Mouse (Mus musculus) hindbrain, embryonic 15.5 days (tissue): ENCODE results near the gene Cyb5b. TPM values are rescaled to one million over a fixed set of nuclear protein-coding genes. Genes with fewer than 3 reads are reported as not detected.

Experiments
- ATAC-seq: fragments of 200-750 bp; cut with Nextera tagmentation; 2 replicates; pipeline ENCODE4 v1.8.0; 2017; ENCODE audit warnings: low read depth, moderate number of reproducible peaks, moderate TSS enrichment; ENCODE audit not compliant: low FRiP score
- H3K27ac ChIP-seq: fragments of 300-500 bp; sonication (generic); replicated peaks from 2 replicates; pipeline ENCODE4 v1.5.1; 2015; ENCODE audit warnings: mild to moderate bottlenecking, inconsistent platforms
- H3K27me3 ChIP-seq: fragments of 300-500 bp; sonication (generic); 2 replicates; pipeline ENCODE4 v1.6.1; 2015; ENCODE audit warnings: control low read depth, inconsistent platforms
- H3K36me3 ChIP-seq: fragments of 300-500 bp; sonication (generic); 2 replicates; pipeline ENCODE4 v1.6.1; 2015; ENCODE audit warnings: control low read depth, inconsistent platforms
- H3K4me1 ChIP-seq: fragments of 300-500 bp; sonication (generic); replicated peaks from 2 replicates; pipeline ENCODE4 v1.6.1; 2015; ENCODE audit warnings: control low read depth, inconsistent platforms
- H3K4me2 ChIP-seq: fragments of 300-500 bp; sonication (generic); 2 replicates; pipeline ENCODE4 v1.6.1; 2015; ENCODE audit warnings: moderate library complexity, mild to moderate bottlenecking, inconsistent platforms
- H3K4me3 ChIP-seq: fragments of 300-500 bp; sonication (generic); 2 replicates; pipeline ENCODE4 v1.5.1; 2015; ENCODE audit warnings: mild to moderate bottlenecking, inconsistent platforms
- H3K9ac ChIP-seq: fragments of 300-500 bp; sonication (generic); 2 replicates; pipeline ENCODE4 v1.6.1; 2015; ENCODE audit warnings: inconsistent platforms
- H3K9me3 ChIP-seq: fragments of 300-500 bp; sonication (generic); 2 replicates; pipeline ENCODE4 v1.6.1; 2016; ENCODE audit warnings: control low read depth, inconsistent platforms
- WGBS: fragments of 180-500 bp; shearing (Covaris S2); methylation state at CpG from one replicate; pipeline ENCODE4 v1.1.7; 2015; 5-methylcytosine and 5-hydroxymethylcytosine counted together
- polyA plus RNA-seq: library from polyadenylated mRNA; unstranded; fragments of >200 nt; fragmentation: Nextera tagmentation; extraction: Ambion mirVana; gene quantifications from 2 replicates; pipeline ENCODE4 v1.2.1, GENCODE M21; 2015

Cyb5b gene
- polyA plus RNA-seq, 1 experiment from 2014 or later: 103 TPM

DNA sequence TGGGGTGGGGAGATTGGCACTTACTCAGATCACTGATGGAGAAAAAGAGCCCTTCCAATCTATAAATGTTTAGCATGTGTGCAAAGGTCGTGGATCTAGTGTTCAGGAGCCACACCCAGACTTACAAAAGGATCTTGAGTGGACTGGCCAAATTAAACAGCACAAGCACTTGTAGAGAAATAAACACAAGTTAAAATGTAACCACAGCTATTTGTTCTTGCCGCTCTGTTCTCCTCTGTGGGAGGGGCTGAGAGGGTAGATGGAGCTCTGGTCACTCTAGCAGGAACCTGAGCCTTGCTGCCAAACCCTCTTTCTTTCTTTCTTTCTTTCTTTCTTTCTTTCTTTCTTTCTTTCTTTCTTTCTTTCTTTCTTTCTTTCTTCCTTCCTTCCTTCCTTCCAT lies 33.4 kb upstream of the Cyb5b start:
- WGBS: 24% methylated on average over 2 of the region's 2 CpGs
- Histone ChIP-seq H3K4me3 (no peak overlapping the region), H3K27me3 (no peaks in the 10 kb centered on the region), H3K27ac (no peak overlapping the region), H3K4me2 (no peak overlapping the region), H3K4me1 (no peaks in the 10 kb centered on the region), H3K36me3 (no peaks in the 10 kb centered on the region), H3K9me3 (no peaks in the 10 kb centered on the region), H3K9ac (no peak overlapping the region)
- no peak for ATAC-seq

DNA sequence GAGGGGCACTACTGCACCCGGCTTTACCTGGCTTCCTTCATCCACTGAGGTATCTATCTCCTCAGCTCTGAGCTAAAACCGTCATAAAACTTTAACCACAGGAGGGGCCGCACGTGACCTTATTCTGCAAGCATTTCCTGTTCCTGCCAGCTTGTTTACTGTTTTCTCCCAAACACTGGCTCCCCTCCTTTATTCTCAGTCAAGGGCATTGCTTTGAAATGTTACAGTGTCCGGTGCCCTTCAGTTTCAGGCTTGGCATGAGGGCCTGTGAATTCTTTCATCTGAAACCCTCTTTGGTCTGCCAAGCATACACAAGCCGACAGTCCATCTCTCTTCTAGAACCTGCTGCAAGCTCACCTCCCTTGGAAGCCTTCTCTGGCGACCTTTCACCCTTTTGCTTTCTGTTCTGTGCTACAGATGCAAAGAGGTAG lies 31.6 kb upstream of the Cyb5b start:
- H3K27me3 ChIP-seq: no peaks in the 10 kb centered on the region
- 58% methylated on average over 7 of the region's 7 CpGs for WGBS
- no peaks in the 10 kb centered on the region for H3K36me3 ChIP-seq
- H3K9ac ChIP-seq: no peak overlapping the region
- H3K4me2 ChIP-seq: no peak overlapping the region
- H3K4me1 ChIP-seq: no peaks in the 10 kb centered on the region
- no peak overlapping the region for H3K4me3 ChIP-seq
- no peak overlapping the region for H3K27ac ChIP-seq
- no peaks in the 10 kb centered on the region for H3K9me3 ChIP-seq
- ATAC-seq: no peak

DNA sequence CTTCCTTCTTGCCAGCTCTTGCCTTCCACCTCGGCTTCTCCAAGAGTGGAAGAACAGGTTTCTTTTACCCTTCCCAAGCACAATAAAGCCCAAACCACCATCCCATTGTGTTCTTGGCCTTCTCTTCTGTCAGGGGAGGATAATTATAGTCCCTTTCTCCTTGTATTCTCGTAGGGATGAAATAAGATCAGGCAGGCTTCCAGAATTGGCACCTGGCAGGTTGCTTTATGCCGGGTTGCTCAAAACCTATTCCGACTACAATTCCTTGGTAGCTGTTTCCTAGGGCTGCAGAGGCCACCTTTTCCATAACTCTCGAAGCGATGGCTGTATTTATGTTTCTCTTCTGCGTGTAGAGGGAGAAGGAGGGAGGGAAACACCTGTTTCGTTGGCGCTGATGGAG lies 31.0 kb upstream of the Cyb5b start:
- ATAC-seq: no peak
- no peak overlapping the region for H3K4me3 ChIP-seq

DNA sequence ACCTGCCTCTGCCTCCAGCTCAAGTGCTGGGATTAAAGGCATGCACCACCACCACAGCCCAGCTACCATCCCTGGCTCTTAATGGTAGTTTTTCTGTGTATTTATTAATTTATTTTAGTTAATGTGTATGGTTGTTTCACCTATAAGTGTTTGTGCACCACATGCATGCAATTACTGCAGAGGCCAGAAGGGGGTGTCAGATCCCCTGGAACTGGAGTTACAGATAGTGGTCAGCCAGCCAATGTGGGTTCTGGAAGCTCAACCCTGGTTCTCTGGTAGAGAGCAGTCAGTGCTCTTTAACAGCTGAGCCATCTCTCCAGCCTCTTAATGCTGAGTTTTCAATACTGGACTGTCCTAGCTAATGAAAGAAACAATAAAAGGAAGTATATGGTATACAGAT lies 29.6 kb upstream of the Cyb5b start:
- Histone ChIP-seq H3K9me3 (no peaks in the 10 kb centered on the region), H3K27me3 (no peaks in the 10 kb centered on the region), H3K4me1 (no peaks in the 10 kb centered on the region), H3K27ac (no peak overlapping the region), H3K4me3 (no peak overlapping the region), H3K4me2 (no peak overlapping the region), H3K9ac (no peak overlapping the region), H3K36me3 (no peaks in the 10 kb centered on the region)
- ATAC-seq: no peak

More for the DNA sequence above, 31.0 kb upstream of the Cyb5b start:
- 71% methylated on average over 9 of the region's 9 CpGs for WGBS
- Histone ChIP-seq H3K4me1 (no peaks in the 10 kb centered on the region), H3K27me3 (no peaks in the 10 kb centered on the region), H3K27ac (no peak overlapping the region), H3K4me2 (no peak overlapping the region), H3K9me3 (no peaks in the 10 kb centered on the region), H3K36me3 (no peaks in the 10 kb centered on the region), H3K9ac (no peak overlapping the region)

DNA sequence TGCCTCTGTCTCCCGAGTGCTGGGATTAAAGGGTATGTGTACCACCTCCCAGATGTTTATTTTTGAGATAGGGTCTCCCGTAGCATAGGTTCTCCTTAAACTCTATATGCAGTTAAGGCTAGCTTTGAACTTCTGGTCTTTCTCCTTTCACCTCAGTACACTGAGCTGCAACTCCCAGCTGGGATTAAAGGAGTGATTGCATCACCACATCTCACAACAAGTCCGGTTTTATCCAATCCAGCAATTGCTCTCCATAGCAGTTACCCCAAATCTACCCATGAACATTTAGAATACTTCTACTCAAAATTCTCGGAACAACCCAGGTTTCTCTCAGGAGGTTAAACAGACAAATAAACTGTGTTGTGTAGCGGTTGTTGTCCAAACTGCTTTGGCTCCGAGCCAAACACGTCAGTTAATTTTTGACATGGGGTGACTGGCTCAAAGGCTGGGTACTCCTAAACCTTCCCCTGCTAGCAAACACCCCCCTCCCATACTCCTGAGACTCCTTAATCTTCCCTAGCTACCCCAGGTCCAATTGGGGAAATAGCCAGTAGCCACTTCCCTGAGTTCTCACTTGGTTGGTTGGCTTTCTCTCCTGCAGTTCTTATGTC lies 28.7 kb upstream of the Cyb5b start:
- 92% methylated on average over 7 of the region's 7 CpGs for WGBS
- Histone ChIP-seq H3K4me3 (no peak overlapping the region), H3K4me1 (no peaks in the 10 kb centered on the region), H3K27ac (no peak overlapping the region), H3K9ac (no peak overlapping the region), H3K9me3 (no peaks in the 10 kb centered on the region), H3K36me3 (no peaks in the 10 kb centered on the region), H3K4me2 (no peak overlapping the region), H3K27me3 (no peaks in the 10 kb centered on the region)
- no peak for ATAC-seq

DNA sequence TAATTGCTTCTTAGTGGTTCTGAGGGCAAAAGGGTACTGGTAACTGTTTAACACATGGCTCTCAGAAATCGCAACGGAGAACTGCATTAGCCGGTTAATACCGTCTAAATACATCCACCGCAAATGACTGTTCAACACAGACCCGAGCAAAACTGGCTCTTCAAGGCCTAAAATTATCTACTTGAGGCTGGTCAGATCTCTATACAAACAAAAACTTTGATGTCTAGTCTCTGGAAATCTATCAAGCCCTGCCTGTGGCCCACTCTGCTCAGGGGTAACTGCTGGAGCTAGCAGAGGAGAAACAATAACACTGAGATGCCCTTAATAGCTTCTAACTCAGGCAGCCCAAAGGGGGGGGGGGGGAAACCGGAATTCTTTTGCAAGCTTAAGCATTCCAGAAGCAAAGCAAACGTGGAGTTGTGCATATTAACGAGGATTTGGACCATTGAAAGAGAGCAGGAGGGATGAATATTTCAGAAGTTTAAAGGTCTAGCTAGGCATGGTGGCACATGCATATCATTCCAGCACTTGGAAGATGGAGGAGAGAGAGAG lies 27.3 kb upstream of the Cyb5b start:
- Histone ChIP-seq H3K9me3 (no peaks in the 10 kb centered on the region), H3K36me3 (no peaks in the 10 kb centered on the region), H3K9ac (no peak overlapping the region), H3K4me2 (no peak overlapping the region), H3K4me3 (no peak overlapping the region), H3K27ac (no peak overlapping the region), H3K4me1 (no peaks in the 10 kb centered on the region), H3K27me3 (no peaks in the 10 kb centered on the region)
- no peak for ATAC-seq
- 20% methylated on average over 9 of the region's 9 CpGs for WGBS

DNA sequence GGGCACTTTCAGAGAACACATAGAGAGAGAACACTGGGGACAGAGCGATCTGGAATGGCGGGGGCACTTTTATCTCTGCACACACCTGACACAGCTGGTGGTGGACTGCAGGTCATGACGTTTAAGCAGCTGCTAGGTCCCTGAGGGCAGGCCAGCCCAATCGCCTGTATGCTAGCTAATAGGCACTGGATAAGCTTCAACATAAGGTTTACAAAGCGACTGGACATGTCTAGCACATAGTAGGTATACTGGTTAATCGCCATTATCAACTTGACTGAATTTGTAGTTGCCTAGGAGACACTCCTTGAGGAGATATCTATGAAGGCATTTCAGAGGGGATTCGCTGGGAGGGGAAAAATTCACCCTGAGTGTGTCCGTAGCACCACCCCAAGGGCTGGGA lies 26.1 kb upstream of the Cyb5b start:
- Histone ChIP-seq H3K27ac (no peak overlapping the region), H3K9me3 (no peaks in the 10 kb centered on the region), H3K4me1 (no peaks in the 10 kb centered on the region), H3K36me3 (no peaks in the 10 kb centered on the region), H3K4me3 (no peak overlapping the region), H3K9ac (no peak overlapping the region), H3K27me3 (no peaks in the 10 kb centered on the region), H3K4me2 (no peak overlapping the region)
- no peak for ATAC-seq
- WGBS: 72% methylated on average over 8 of the region's 8 CpGs

DNA sequence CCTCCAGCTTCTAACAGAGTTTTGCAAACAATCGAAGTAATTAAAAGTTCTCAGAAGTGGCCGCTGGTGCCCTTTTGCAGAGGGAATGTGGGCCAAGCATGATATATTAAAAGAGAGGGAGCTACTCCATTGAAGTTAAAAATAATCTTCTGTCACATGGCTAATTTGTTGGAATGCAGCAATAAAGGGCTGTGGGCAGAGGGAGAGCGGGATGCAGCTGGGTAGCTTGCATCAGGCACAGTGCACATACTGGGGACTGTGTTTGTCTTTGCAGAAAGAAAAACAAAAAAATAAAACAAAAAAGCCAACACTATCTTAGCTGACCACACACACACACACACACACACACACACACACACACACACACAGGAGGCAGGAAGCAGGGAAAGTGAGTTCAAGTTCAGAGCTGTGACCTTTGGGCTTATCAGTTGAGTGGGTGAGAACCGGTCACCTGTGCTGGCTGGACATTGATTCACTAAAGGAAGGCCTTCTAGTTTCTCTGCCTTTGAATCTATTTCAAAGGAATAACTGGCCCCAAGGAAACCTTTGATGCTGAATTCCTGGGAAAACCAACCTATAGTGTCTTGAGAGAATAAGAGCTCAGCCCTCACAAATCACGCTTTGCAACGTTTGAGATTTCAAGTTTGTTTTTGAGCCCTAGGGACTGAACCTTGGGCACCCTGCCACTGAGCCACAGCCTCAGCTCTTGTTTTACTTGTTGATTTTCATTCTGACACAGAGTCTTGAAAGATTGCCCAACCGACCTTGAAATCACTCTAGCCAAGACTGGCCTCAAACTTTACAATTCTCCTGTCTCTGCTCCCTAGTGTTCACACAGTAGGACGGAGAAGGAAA lies 21.0 kb upstream of the Cyb5b start:
- no peak overlapping the region for H3K27ac ChIP-seq
- H3K36me3 ChIP-seq: no peaks in the 10 kb centered on the region
- no peak overlapping the region for H3K4me2 ChIP-seq
- ATAC-seq: no peak
- H3K27me3 ChIP-seq: no peaks in the 10 kb centered on the region
- H3K4me1 ChIP-seq: no peaks in the 10 kb centered on the region
- WGBS: 50% methylated on average over 8 of the region's 8 CpGs
- no peaks in the 10 kb centered on the region for H3K9me3 ChIP-seq
- no peak overlapping the region for H3K4me3 ChIP-seq
- no peak overlapping the region for H3K9ac ChIP-seq

DNA sequence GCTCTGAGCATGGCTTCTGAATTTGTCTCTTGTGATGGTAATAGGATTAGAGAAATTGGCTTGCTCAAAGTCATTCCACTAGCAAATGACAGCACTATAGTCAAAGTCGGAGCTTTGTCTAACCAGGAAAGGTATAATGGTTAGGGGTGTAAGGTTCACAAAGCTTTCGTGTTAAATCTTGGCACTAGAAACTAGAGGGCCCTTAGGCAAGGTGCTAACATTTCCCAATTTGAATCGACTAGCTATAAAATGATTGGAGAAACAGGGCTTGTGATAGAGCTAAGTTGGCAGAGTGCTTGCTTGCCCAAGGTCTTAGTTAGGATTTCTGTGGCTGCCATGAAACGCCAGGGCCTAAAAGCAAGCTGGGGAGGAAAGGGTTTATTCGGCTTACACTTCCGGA lies 20.4 kb upstream of the Cyb5b start:
- Histone ChIP-seq H3K4me3 (no peak overlapping the region), H3K4me2 (no peak overlapping the region), H3K36me3 (no peaks in the 10 kb centered on the region), H3K9ac (no peak overlapping the region), H3K9me3 (no peaks in the 10 kb centered on the region), H3K4me1 (no peaks in the 10 kb centered on the region), H3K27me3 (no peaks in the 10 kb centered on the region), H3K27ac (no peak overlapping the region)
- whole genome bisulfite sequencing: 84% methylated on average over 6 of the region's 6 CpGs
- ATAC-seq: no peak

DNA sequence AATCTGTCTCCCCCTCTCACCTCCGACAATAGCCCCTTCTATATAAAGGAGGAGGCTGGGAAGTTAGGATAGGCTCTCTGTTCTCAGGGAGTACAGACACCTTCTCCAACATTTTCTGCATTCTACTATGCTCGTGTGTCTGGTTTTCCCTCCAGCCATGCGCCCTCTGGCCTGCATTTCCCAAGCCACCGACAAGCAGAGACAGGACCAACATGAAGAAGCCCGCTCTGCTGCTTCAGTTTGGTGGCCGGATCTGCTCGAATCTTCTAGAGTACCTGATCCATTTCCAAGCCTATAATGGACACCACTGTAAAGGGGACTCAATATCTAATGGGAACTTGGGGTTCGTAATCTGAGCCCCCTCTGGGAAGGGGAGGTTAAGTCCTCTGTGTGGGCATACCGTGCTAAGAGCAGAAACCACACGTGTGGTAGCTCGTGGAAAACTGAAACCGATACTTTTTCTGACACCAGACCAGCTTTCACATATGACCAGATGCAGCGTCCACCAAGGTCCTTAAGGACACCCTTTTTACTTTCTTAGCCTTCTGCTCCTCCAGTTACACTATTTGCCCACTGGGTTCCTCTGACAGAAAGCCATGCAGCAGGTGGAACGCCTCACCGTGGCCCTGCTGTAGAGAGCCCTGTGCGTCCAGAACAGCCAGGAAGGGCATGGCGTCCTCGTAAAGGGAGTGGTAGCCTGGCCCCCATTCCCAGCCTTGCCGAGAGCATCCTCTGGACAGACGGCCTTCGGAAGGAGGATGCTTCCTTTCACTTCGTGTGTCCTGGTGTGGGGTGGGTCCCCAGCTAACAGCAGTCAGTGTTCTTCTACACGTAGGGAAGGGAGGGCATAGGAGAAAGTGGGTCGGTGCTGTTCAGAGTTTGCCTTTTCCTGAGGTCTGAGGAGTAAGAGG lies 17.6 kb upstream of the Cyb5b start:
- no peaks in the 10 kb centered on the region for H3K36me3 ChIP-seq
- no peak overlapping the region for H3K4me2 ChIP-seq
- H3K9me3 ChIP-seq: no peaks in the 10 kb centered on the region
- 88% methylated on average over 24 of the region's 24 CpGs for WGBS
- H3K9ac ChIP-seq: no peak overlapping the region
- H3K4me3 ChIP-seq: no peak overlapping the region
- no peaks in the 10 kb centered on the region for H3K27me3 ChIP-seq
- no peak for ATAC-seq
- H3K27ac ChIP-seq: no peak overlapping the region
- no peaks in the 10 kb centered on the region for H3K4me1 ChIP-seq

DNA sequence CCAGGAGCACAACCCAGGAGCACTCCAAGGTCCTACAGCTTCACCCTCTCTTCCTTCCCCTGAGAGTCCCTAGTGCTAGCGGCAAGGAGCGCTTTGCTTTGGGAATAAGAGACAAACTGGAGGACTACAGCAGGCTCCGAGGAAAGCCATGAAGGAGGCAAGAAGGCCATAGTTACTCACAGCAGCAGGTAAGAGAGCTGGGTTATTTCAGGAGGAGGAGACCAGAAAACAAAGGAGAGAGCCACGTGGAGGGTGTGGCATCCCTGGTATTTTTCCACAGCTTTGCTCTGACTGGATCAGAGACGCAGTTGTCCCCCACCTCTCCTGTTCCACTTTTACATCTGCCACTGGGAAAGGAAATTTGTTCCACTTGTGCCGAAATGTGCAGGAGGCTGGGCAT lies 16.6 kb upstream of the Cyb5b start:
- no peak for ATAC-seq
- Histone ChIP-seq H3K27me3 (no peaks in the 10 kb centered on the region), H3K9ac (no peak overlapping the region), H3K9me3 (no peaks in the 10 kb centered on the region), H3K4me3 (no peak overlapping the region), H3K36me3 (no peaks in the 10 kb centered on the region), H3K4me2 (no peak overlapping the region), H3K27ac (no peak overlapping the region), H3K4me1 (no peaks in the 10 kb centered on the region)
- WGBS: 56% methylated on average over 6 of the region's 6 CpGs
